28 mouse cellular contexts compared by ENCODE assay signal in genomic region chr12:84702586-84702985, GRCm38 (mm10). TPM values are rescaled to one million over a fixed set of nuclear protein-coding genes. Genes with fewer than 3 reads are reported as not detected.
DNase-seq lines count a peak whose midpoint lies in the region; ATAC-seq lines count a peak whose summit lies in the region.
"Had no signal": no experiment of that assay in that cellular context is flagged by ENCODE, and none has a peak within 500 bp of the region (broad histone marks: within the 10 kb centered on the region; RNA-seq: fewer than 3 reads in every experiment).

No protein-coding gene starts in this region.

- H3K27ac ChIP-seq in hindbrain, embryonic 13.5 days, result peak overlapping the region; percentile 41; the same call in 1 of the 2 replicates
- no peak overlapping the region for H3K27ac ChIP-seq in hindbrain, embryonic 10.5 days
- no peak overlapping the region for H3K27ac ChIP-seq in midbrain, embryonic 14.5 days (replicated peaks; ENCODE audit: low read depth, low read length)
- no peak overlapping the region for H3K27ac ChIP-seq in midbrain, embryonic 10.5 days (replicated peaks)
- no peak overlapping the region for H3K27ac ChIP-seq in hindbrain, embryonic 16.5 days (ENCODE audit: low read depth, low read length)
- H3K27ac ChIP-seq: heart, adult 2 months; heart, embryonic 15.5 days; limb, embryonic 10.5 days; stomach, postnatal 0 days had no signal

- peak; percentile 52; the same call in 1 of the 2 replicates for ATAC-seq in hindbrain, embryonic 13.5 days (ENCODE audit: low FRiP score)
- ATAC-seq in midbrain, embryonic 14.5 days (ENCODE audit: low FRiP score, low TSS enrichment), result no peak
- ATAC-seq in hindbrain, embryonic 16.5 days, result peak; percentile 75
- ATAC-seq: activated CD4-positive, CD25-positive, alpha-beta regulatory T cell, adult 4 months; CD4-positive, CD25-positive, alpha-beta regulatory T cell, adult 4 months; intestine, embryonic 16.5 days had no signal

- no peak overlapping the region for H3K9ac ChIP-seq in hindbrain, embryonic 13.5 days
- no peak overlapping the region for H3K9ac ChIP-seq in midbrain, embryonic 14.5 days (replicated peaks; ENCODE audit: low read length)
- no peak overlapping the region for H3K9ac ChIP-seq in hindbrain, embryonic 16.5 days (ENCODE audit: low read depth, low read length)
- H3K9ac ChIP-seq: heart, embryonic 15.5 days had no signal

- H3K4me1 ChIP-seq in hindbrain, embryonic 13.5 days (replicated peaks), result peaks cover 35% of the 10 kb centered on the region
- peaks cover 29% of the 10 kb centered on the region for H3K4me1 ChIP-seq in hindbrain, embryonic 10.5 days (replicated peaks)
- H3K4me1 ChIP-seq in midbrain, embryonic 14.5 days (ENCODE audit: control insufficient read depth, insufficient read depth, low read length), result peaks cover 3% of the 10 kb centered on the region; the same call in 1 of the 2 replicates
- H3K4me1 ChIP-seq in midbrain, embryonic 10.5 days, result peaks cover 23% of the 10 kb centered on the region
- peaks cover 4% of the 10 kb centered on the region; the same call in 1 of the 2 replicates for H3K4me1 ChIP-seq in hindbrain, embryonic 16.5 days (ENCODE audit: control insufficient read depth, insufficient read depth, low read depth, low read length)

- H3K36me3 ChIP-seq in hindbrain, embryonic 13.5 days, result no peaks in the 10 kb centered on the region
- no peaks in the 10 kb centered on the region for H3K36me3 ChIP-seq in hindbrain, embryonic 10.5 days
- no peaks in the 10 kb centered on the region for H3K36me3 ChIP-seq in midbrain, embryonic 14.5 days (ENCODE audit: control insufficient read depth, insufficient read depth, low read length)
- no peaks in the 10 kb centered on the region for H3K36me3 ChIP-seq in midbrain, embryonic 10.5 days
- H3K36me3 ChIP-seq in hindbrain, embryonic 16.5 days (ENCODE audit: control insufficient read depth, insufficient read depth, low read length), result no peaks in the 10 kb centered on the region
- H3K36me3 ChIP-seq: heart, embryonic 15.5 days; limb, embryonic 10.5 days had no signal

- no peaks in the 10 kb centered on the region for H3K9me3 ChIP-seq in hindbrain, embryonic 13.5 days
- H3K9me3 ChIP-seq in hindbrain, embryonic 10.5 days, result no peaks in the 10 kb centered on the region
- no peaks in the 10 kb centered on the region for H3K9me3 ChIP-seq in midbrain, embryonic 14.5 days (ENCODE audit: control insufficient read depth, low read length)
- H3K9me3 ChIP-seq in midbrain, embryonic 10.5 days (replicated peaks), result no peaks in the 10 kb centered on the region
- H3K9me3 ChIP-seq in hindbrain, embryonic 16.5 days (ENCODE audit: control insufficient read depth, low read length), result no peaks in the 10 kb centered on the region
- H3K9me3 ChIP-seq: heart, embryonic 15.5 days; limb, embryonic 10.5 days had no signal

- peaks cover 48% of the 10 kb centered on the region for H3K27me3 ChIP-seq in hindbrain, embryonic 13.5 days
- H3K27me3 ChIP-seq in hindbrain, embryonic 10.5 days (ENCODE audit: insufficient read depth, poor library complexity, severe bottlenecking), result peaks cover 55% of the 10 kb centered on the region
- no peaks in the 10 kb centered on the region; the same call in 1 of the 2 replicates for H3K27me3 ChIP-seq in midbrain, embryonic 14.5 days (ENCODE audit: control insufficient read depth, insufficient read depth, low read length)
- H3K27me3 ChIP-seq in midbrain, embryonic 10.5 days (ENCODE audit: low read depth, poor library complexity, severe bottlenecking), result peaks cover 53% of the 10 kb centered on the region
- H3K27me3 ChIP-seq in hindbrain, embryonic 16.5 days (replicated peaks; ENCODE audit: control insufficient read depth, insufficient read depth, low read length), result no peaks in the 10 kb centered on the region

- DNase-seq in cerebellum, postnatal 10 days, result peak; percentile 73 to 80
- no peak for DNase-seq in cerebellum, adult 9-10 months
- DNase-seq in hindbrain, embryonic 10.5 days (ENCODE audit: low spot score), result no peak
- DNase-seq in midbrain, embryonic 14.5 days, result peak; percentile 59
- no peak for DNase-seq in midbrain, embryonic 10.5 days (ENCODE audit: low spot score)
- no peak for DNase-seq in frontal cortex, postnatal 25 days (ENCODE audit: low spot score in 2 of 2)
- DNase-seq: adrenal gland, postnatal 14 days; cerebellum, adult 18-20 months; gastrocnemius, postnatal 25 days; heart, adult 2 months; heart, postnatal 4 days; kidney, postnatal 36 days; lung, adult 18-20 months; lung, postnatal 14 days; right cerebral cortex, adult 18-20 months had no signal

- no peak overlapping the region for H3K4me3 ChIP-seq in hindbrain, embryonic 13.5 days
- H3K4me3 ChIP-seq in hindbrain, embryonic 10.5 days, result no peak overlapping the region
- H3K4me3 ChIP-seq in midbrain, embryonic 14.5 days (replicated peaks; ENCODE audit: low read depth, low read length), result no peak overlapping the region
- no peak overlapping the region for H3K4me3 ChIP-seq in midbrain, embryonic 10.5 days
- H3K4me3 ChIP-seq in hindbrain, embryonic 16.5 days (ENCODE audit: low read length), result no peak overlapping the region
- H3K4me3 ChIP-seq: erythroblast, embryonic 14.5 days; heart, adult 2 months; heart, embryonic 15.5 days; limb, embryonic 10.5 days; megakaryocyte, embryonic 14.5 days had no signal

- H3K4me2 ChIP-seq in hindbrain, embryonic 13.5 days, result no peak overlapping the region
- H3K4me2 ChIP-seq in midbrain, embryonic 14.5 days (ENCODE audit: low read length), result no peak overlapping the region
- no peak overlapping the region for H3K4me2 ChIP-seq in hindbrain, embryonic 16.5 days (ENCODE audit: low read length)
- H3K4me2 ChIP-seq: heart, embryonic 15.5 days; liver, embryonic 11.5 days had no signal

- WGBS in hindbrain, embryonic 13.5 days, result 55% methylated on average over 7 of the region's 7 CpGs
- WGBS in hindbrain, embryonic 10.5 days, result 57% methylated on average over 7 of the region's 7 CpGs
- WGBS in midbrain, embryonic 14.5 days, result 44% methylated on average over 7 of the region's 7 CpGs
- 61% methylated on average over 7 of the region's 7 CpGs for WGBS in midbrain, embryonic 10.5 days
- WGBS in hindbrain, embryonic 16.5 days, result 40% methylated on average over 7 of the region's 7 CpGs

RNA-seq across cellular contexts. Expression of gene Syndig1l, which starts 4.0 kb away (rescaled TPM):
- 4.8 and 5.3 TPM in 2 replicates for polyA plus RNA-seq in hindbrain, embryonic 13.5 days (2015; fragmentation: Nextera tagmentation; extraction: Ambion mirVana)
- 1.5 TPM in 1 of 2 replicates, not detected in the other for polyA plus RNA-seq in hindbrain, embryonic 10.5 days (2016; fragmentation: Nextera tagmentation; extraction: Ambion mirVana)
- 8.4 and 10.5 TPM in 2 replicates for polyA plus RNA-seq in midbrain, embryonic 14.5 days (2014; fragmentation: Nextera tagmentation; extraction: Ambion mirVana)
- 0.10 and 0.15 TPM in 2 replicates for polyA plus RNA-seq in midbrain, embryonic 10.5 days (2016; fragmentation: Nextera tagmentation; extraction: Ambion mirVana)
- 12.0 and 13.3 TPM in 2 replicates for polyA plus RNA-seq in hindbrain, embryonic 16.5 days (2015; fragmentation: Nextera tagmentation; extraction: Ambion mirVana)
- polyA plus RNA-seq: activated CD4-positive, CD25-positive, alpha-beta regulatory T cell, adult 4 months; embryonic facial prominence, embryonic 11.5 days; heart, adult 2 months; heart, embryonic 15.5 days; kidney, embryonic 14.5 days; limb, embryonic 10.5 days; stomach, postnatal 0 days had no signal

Comparison
In these comparisons a context has a peak if more than half of its experiments do, and no peak if none do; other contexts are left out.
1. DNase-seq: peak in cerebellum, postnatal 10 days (2 of 2) and midbrain, embryonic 14.5 days (single experiment); none in cerebellum, adult 9-10 months (single experiment), hindbrain, embryonic 10.5 days (single experiment), midbrain, embryonic 10.5 days (single experiment) and frontal cortex, postnatal 25 days (0 of 2).